Mouse (Mus musculus): ENCODE data around the gene Id1.
A peak's percentile ranks its signal among the peaks of the same experiment; 100 is the strongest.

Gene Id1

GRCm38 (mm10) chr2:152785446-152786350 is 49.6 kb downstream of the Id1 start:
- DNase-seq = peak; percentile 88

Measured in kidney, postnatal 14 days (tissue).